Mouse (Mus musculus) retina, postnatal 7 days (tissue): ENCODE measurements at regions not wholly inside any gene's neighbourhood (a gene's known extent, or its start where the extent isn't known, plus 50 kb on each side); places are given as distances from the start of the nearest gene placed in this dataset.
"Not testable (repeated sequence)": the region's sequence is repeated elsewhere in the genome, so short reads cannot be mapped to it uniquely, and the experiment has no call there.

Experiments
- DNase-seq: peaks from one replicate; pipeline ENCODE4 v3.0.0-alpha.2; 2012; ENCODE audit warnings: low read depth, low spot score

DNA sequence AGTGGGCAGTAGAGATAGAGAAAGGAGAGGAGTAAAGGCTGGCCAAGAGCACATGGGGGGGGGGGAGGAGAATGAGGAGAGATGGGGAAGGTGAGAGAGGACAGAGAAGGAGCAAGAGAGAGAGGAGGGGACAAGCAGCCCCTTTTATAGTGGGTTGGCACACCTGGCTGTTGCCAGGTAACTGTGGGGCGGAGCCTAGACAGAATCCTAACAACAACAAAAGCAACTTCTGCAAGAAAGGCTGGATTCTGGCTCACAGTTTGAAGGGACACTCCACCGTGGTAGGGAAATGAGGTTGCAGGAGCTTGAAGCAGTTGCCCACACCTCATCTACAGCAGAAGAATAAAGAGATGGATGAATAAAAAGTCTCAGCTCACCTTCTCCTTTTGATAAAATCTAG lies 115.1 kb upstream of the Rhobtb1 start:
- DNase-seq: no peak

DNA sequence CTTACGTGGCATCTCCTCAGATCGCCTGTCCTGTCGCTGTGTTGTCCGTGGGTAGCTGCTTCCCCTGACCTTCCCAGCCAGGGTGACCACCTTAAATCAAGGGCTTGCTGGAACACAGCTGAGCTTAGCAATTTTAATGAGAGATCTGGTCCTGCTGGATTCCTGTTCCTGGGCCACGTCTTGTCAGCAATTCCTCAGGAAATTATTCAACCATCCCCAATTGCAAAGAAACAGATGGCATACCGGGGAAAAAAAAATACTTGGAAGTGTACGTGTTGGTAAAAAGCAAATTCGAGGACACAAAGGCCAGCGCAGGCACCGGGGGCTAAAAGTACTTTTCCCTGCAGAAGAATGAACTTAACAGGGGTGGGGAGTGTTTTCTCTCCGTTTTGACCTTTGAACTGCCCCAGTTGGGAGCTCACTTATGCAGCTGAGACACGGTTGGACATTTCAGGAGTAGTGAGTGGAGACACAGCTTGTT lies 107.0 kb upstream of the Rhobtb1 start:
- DNase-seq: no peak

DNA sequence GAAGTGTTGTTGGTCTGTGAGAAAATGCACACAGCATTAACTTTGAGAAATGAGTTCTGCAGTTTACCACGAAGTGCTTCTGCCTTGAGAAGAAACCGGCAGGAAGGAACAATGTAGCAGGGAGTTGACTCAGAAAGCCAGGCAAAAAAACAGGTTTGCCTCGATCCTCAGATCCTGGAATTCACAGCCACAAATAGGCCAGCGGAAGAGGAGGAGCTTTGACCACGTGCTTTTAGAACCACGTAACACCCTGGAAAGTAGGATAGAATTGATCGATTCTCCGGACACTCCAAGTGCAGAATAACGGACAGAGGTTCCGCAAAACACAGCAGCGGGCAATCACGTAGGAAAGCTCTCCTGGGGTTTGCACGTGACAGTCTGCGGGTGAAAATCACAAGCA lies 106.0 kb upstream of the Rhobtb1 start:
- DNase-seq: no peak

DNA sequence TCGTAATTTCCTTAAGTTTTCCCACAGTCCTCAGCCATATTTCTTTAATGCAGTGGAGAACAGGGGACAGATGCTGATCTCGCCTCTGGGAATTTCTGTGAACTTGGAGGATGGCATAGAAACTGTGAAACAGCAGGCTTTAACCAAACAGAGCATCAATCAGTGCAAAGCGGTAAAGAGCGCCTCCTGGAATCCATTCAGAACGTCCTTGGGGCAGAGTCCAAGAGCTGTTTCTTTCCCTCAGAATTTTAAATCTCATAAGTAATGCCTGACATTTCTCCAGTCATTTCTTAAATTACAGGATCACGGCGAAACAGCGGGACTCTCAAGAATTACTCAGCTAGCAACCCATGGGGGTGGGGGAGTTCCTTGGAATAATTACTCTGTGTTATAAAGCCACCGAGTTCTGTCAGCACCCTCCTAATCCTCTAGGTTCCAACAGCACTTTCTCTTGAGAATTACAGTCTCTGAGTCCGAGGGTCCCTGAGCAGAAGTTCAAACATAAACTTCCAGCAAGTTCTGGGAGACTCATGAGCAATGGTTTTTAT lies 105.2 kb upstream of the Rhobtb1 start:
- DNase-seq: no peak

DNA sequence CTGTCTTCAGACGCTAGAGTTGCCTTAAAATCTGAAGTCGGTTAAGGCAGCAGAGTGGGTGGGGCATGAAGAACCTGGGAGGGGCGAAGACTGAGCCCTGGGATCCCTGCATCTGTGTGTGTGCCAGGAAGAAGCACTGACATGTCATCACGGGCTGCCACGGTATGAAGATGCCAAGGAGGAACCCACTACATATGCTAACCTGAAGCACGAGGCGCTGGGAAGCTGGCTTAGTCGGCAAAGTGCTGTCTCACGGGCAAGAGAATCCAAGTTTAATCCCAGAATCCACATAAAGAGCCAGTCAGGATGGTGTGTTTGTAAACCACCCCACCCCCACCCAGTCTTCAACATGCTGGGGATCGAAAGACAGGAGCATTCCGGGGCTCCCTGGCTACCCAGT lies 73.2 kb upstream of the Rhobtb1 start:
- DNase-seq: no peak

DNA sequence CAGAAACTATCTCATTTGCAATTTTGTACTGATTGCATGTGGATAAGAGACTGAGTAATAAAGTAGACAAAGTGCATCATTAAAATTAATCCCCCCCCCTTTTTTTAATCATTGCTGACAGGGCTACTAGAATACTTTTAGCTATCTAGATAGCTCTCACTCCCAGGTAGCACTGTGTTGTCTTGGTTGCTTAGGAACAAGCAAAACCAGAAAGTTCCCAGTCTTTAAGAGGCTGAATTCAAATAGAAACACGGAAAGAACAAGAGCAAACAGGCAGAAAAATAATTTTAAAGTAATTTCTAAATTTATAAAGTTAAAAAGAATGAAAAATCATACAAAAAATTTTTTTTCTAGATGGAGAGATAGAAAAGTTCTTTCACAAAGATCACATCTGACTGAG lies 65.0 kb upstream of the Rhobtb1 start:
- no peak for DNase-seq

DNA sequence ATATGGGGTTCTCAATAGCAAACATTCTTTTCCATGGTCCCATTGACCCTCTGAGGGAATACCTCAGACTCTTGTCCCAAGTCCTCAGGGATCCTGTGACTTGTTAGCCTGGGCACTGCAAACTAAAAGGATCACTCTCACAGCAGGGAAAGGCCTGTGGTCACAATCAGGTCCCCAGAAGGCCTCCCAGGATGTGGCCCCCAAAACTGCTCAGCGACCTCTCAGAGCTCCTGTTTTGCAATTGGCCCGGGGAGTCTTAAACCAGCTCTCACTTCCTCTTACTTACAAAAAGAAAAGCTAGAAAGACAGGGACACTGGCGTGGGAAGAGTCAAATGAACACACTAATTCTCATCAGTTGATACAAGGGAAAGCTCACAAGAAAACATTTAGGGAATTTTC lies 59.4 kb upstream of the Rhobtb1 start:
- DNase-seq: no peak

DNA sequence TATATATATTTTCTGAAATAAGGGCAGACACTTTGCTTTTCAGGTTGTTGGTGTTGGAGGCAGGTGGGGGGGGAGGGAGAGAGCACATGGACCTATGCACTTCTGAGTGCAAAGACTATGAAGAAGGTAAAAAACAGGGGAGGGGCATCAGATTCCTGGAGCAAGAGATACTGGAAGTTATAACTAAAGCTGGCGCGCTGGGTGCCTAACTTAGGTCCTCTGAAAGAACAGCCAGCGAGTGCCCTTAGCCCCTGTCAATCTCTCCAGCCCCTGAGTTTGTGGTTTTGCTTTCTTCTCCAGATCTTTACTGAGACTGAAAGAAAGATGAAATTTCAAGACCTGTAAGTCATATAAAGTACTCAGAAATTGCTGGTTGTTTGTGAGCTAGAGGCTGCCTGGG lies 51.2 kb upstream of the Rhobtb1 start:
- DNase-seq: no peak

DNA sequence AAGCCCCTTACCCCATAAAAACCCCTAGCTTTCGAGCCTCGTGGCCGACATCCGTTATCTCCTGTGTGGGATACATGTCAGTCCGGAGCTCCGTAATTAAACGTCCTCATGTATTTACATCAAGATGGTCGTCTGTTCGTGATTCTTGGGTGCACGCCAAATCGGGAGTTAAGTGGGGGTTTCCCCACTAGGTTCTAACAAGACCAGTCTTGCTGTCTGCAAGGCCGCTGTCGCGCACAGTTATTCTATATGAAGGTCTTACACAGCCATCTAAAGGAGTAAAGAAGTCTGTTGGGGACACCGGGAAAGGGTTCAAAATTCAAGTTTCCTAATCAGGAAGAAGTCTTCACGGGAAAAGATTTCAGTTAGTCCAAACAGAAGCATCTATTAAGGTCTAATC lies 50.5 kb upstream of the Rhobtb1 start:
- not testable (repeated sequence) for DNase-seq
